29 mouse cellular contexts compared by ENCODE assay signal in genomic region chr2:13553966-13554365, GRCm38 (mm10). TPM values are rescaled to one million over a fixed set of nuclear protein-coding genes. Genes with fewer than 3 reads are reported as not detected.
DNase-seq lines count a peak whose midpoint lies in the region; ATAC-seq and TF ChIP-seq lines count a peak whose summit lies in the region.
"Had no signal": no experiment of that assay in that cellular context is flagged by ENCODE, and none has a peak within 500 bp of the region (broad histone marks: within the 10 kb centered on the region; RNA-seq: fewer than 3 reads in every experiment).

No protein-coding gene starts in this region.

- H3K27ac ChIP-seq in kidney, postnatal 0 days = no peak overlapping the region
- H3K27ac ChIP-seq in kidney, adult 2 months (ENCODE audit: insufficient read depth, low read depth, low read length) = no peak overlapping the region
- H3K27ac ChIP-seq: forebrain, embryonic 12.5 days; hindbrain, embryonic 12.5 days; hindbrain, postnatal 0 days; intestine, embryonic 15.5 days; liver, embryonic 14.5 days; lung, embryonic 15.5 days; neural tube, embryonic 15.5 days had no signal

- H3K4me3 ChIP-seq in kidney, postnatal 0 days (replicated peaks; ENCODE audit: low read depth, low read length) = no peak overlapping the region
- no peak overlapping the region for H3K4me3 ChIP-seq in kidney, adult 2 months (ENCODE audit: insufficient read depth, low read depth, low read length)
- no peak overlapping the region for H3K4me3 ChIP-seq in myocyte
- H3K4me3 ChIP-seq: forebrain, embryonic 12.5 days; heart, embryonic 12.5 days; hindbrain, embryonic 12.5 days; intestine, embryonic 15.5 days; lung, embryonic 15.5 days; neural tube, embryonic 15.5 days had no signal

- H3K27me3 ChIP-seq in kidney, postnatal 0 days (ENCODE audit: insufficient read depth, low read length) = no peaks in the 10 kb centered on the region
- H3K27me3 ChIP-seq in kidney, adult 2 months (replicated peaks; ENCODE audit: control insufficient read depth, insufficient read depth, low read length) = no peaks in the 10 kb centered on the region
- no peaks in the 10 kb centered on the region for H3K27me3 ChIP-seq in myocyte (ENCODE audit: control insufficient read depth, insufficient read depth, insufficient read length)
- H3K27me3 ChIP-seq: forebrain, embryonic 12.5 days; heart, embryonic 12.5 days; hindbrain, embryonic 12.5 days; intestine, embryonic 15.5 days; lung, embryonic 15.5 days; neural tube, embryonic 15.5 days had no signal

- TF ChIP-seq CTCF in kidney, postnatal 0 days (IDR thresholded peaks at IDR 0.05; ENCODE audit: low read depth) = no peak
- no peak for TF ChIP-seq CTCF in kidney, adult 2 months (conservative IDR thresholded peaks at IDR 0.05; ENCODE audit: insufficient read depth, insufficient read length, low read depth, low read length)

- no peak overlapping the region for H3ac ChIP-seq in myocyte (ENCODE audit: control insufficient read depth, insufficient read length)

- no peaks in the 10 kb centered on the region for H3K4me1 ChIP-seq in kidney, postnatal 0 days (replicated peaks; ENCODE audit: insufficient read depth, low read length)
- no peaks in the 10 kb centered on the region for H3K4me1 ChIP-seq in kidney, adult 2 months (ENCODE audit: control insufficient read depth, insufficient read depth, low read length)
- H3K4me1 ChIP-seq: hindbrain, embryonic 12.5 days; neural tube, embryonic 15.5 days had no signal

- no peaks in the 10 kb centered on the region for H3K9me3 ChIP-seq in kidney, postnatal 0 days (replicated peaks; ENCODE audit: low read length)
- H3K9me3 ChIP-seq: forebrain, embryonic 12.5 days; G1E; heart, embryonic 12.5 days; hindbrain, embryonic 12.5 days; intestine, embryonic 15.5 days; lung, embryonic 15.5 days; neural tube, embryonic 15.5 days had no signal

- intact Hi-C loops in gastrocnemius, postnatal 14 days (cut with DNase I; ENCODE audit: low total_unique reads) = no loop called here

- WGBS in kidney, postnatal 0 days = 53% methylated on average over 2 of the region's 2 CpGs
- WGBS in kidney, adult 2 months = 62% methylated on average over 2 of the region's 2 CpGs

- no peaks in the 10 kb centered on the region for H3K79me2 ChIP-seq in myocyte (ENCODE audit: control insufficient read depth, insufficient read depth)

- no peak overlapping the region for H3K9ac ChIP-seq in kidney, postnatal 0 days (ENCODE audit: low read depth, low read length)
- H3K9ac ChIP-seq: forebrain, embryonic 12.5 days; forebrain, postnatal 0 days; heart, embryonic 12.5 days; hindbrain, embryonic 12.5 days; intestine, embryonic 15.5 days; liver, embryonic 14.5 days; lung, embryonic 15.5 days; neural tube, embryonic 15.5 days had no signal

- H3K4me2 ChIP-seq in kidney, postnatal 0 days (ENCODE audit: low read length) = no peak overlapping the region
- H3K4me2 ChIP-seq in myocyte (ENCODE audit: low read depth) = peak overlapping the region; percentile 70
- H3K4me2 ChIP-seq: forebrain, embryonic 12.5 days; heart, embryonic 12.5 days; hindbrain, embryonic 12.5 days; intestine, embryonic 15.5 days; lung, embryonic 15.5 days; neural tube, embryonic 15.5 days had no signal

- no peak for TF ChIP-seq POLR2A in kidney, adult 2 months (IDR thresholded peaks at IDR 0.05; ENCODE audit: low read depth, low read length)
- no peak for TF ChIP-seq POLR2A in myocyte (IDR thresholded peaks at IDR 0.05; ENCODE audit: insufficient read length, low read depth)

- ATAC-seq in kidney, postnatal 0 days (replicated peaks; ENCODE audit: low FRiP score, low read depth) = no peak
- ATAC-seq: forebrain, postnatal 0 days; hindbrain, postnatal 0 days; intestine, embryonic 15.5 days had no signal

- no peaks in the 10 kb centered on the region for H3K36me3 ChIP-seq in kidney, postnatal 0 days (ENCODE audit: insufficient read depth, low read length)
- no peaks in the 10 kb centered on the region for H3K36me3 ChIP-seq in kidney, adult 2 months (ENCODE audit: control insufficient read depth, insufficient read depth, low read length)
- no peaks in the 10 kb centered on the region for H3K36me3 ChIP-seq in myocyte (ENCODE audit: control insufficient read depth, insufficient read depth)
- H3K36me3 ChIP-seq: forebrain, embryonic 12.5 days; G1E; heart, embryonic 12.5 days; hindbrain, embryonic 12.5 days; intestine, embryonic 15.5 days; lung, embryonic 15.5 days; neural tube, embryonic 15.5 days had no signal

- peak; percentile 40 for DNase-seq in kidney, postnatal 0 days (ENCODE audit: low spot score)
- no peak for DNase-seq in kidney, adult 2 months
- DNase-seq in 3T3-L1 (ENCODE audit: low read depth, low spot score) = peak; percentile 73
- DNase-seq in NIH3T3 (ENCODE audit: low read depth) = peak; percentile 36
- no peak for DNase-seq in gastrocnemius, postnatal 14 days
- DNase-seq: adrenal gland, postnatal 25 days; cerebellum, adult 11-12 months; cerebellum, adult 9-11 months; forebrain, postnatal 0 days; gastrocnemius, postnatal 25 days; heart, adult 11 months; heart, postnatal 36 days; kidney, adult 8-10 months; kidney, postnatal 14 days; layer of hippocampus, adult 9-11 months; liver; midbrain, embryonic 14.5 days; retina, postnatal 1 day; right cerebral cortex, postnatal 14 days had no signal

TF ChIP-seq in myocyte, 11 proteins besides CTCF, POLR2A, EP300 and RAD21:
- TF ChIP-seq USF1 (IDR thresholded peaks at IDR 0.05; ENCODE audit: low read depth) (no peak), MYOD1 (IDR thresholded peaks at IDR 0.05; ENCODE audit: control insufficient read depth in 1 of 3, insufficient read length in 2 of 3, low read depth in 2 of 3) (no peak), MYOG (IDR thresholded peaks at IDR 0.05; ENCODE audit: control insufficient read depth in 1 of 3, insufficient read depth in 1 of 3, insufficient read length in 2 of 3, low read depth in 2 of 3) (no peak), TCF12 (IDR thresholded peaks at IDR 0.05; ENCODE audit: insufficient read depth, poor library complexity, severe bottlenecking) (no peak), TCF3 (IDR thresholded peaks at IDR 0.05; ENCODE audit: insufficient read length, low read depth) (no peak), MAX (IDR thresholded peaks at IDR 0.05; ENCODE audit: low read depth) (no peak), REST (IDR thresholded peaks at IDR 0.05; ENCODE audit: insufficient read depth, insufficient read length) (no peak), CEBPB (IDR thresholded peaks at IDR 0.05; ENCODE audit: insufficient read depth, poor library complexity, severe bottlenecking) (no peak), E2F4 (IDR thresholded peaks at IDR 0.05; ENCODE audit: insufficient read depth) (no peak), SRF (IDR thresholded peaks at IDR 0.05; ENCODE audit: control insufficient read depth, insufficient read length, low read depth) (no peak), POLR2AphosphoS2 (IDR thresholded peaks at IDR 0.05; ENCODE audit: insufficient read length, low read depth) (no peak)

RNA-seq across cellular contexts. Expression of gene Trdmt1, which starts 9.5 kb away (rescaled TPM):
- polyA plus RNA-seq in kidney, postnatal 0 days (2015; fragmentation: Nextera tagmentation; extraction: Ambion mirVana) = 12.6 and 14.0 TPM in 2 replicates
- 3.4 and 5.5 TPM in 2 replicates for polyA plus RNA-seq in kidney, adult 2 months (2012; rRNA removed)
- polyA plus RNA-seq in myocyte (2012; fragmentation: generic; extraction: Trizol) = 2.2 TPM
- total RNA-seq in gastrocnemius, postnatal 14 days (2021) = 1 to 10 TPM; 3.7 to 3.9 TPM

RNA-seq across cellular contexts. Expression of gene Vim, which starts 19.8 kb away (rescaled TPM):
- polyA plus RNA-seq in kidney, postnatal 0 days (2015; fragmentation: Nextera tagmentation; extraction: Ambion mirVana) = 414 and 447 TPM in 2 replicates
- polyA plus RNA-seq in kidney, adult 2 months (2012; rRNA removed) = 194 and 211 TPM in 2 replicates
- 3,783 TPM for polyA plus RNA-seq in myocyte (2012; fragmentation: generic; extraction: Trizol)
- total RNA-seq in gastrocnemius, postnatal 14 days (2021) = 100 to 1,000 TPM; 423 to 456 TPM

Comparison
In these comparisons a context has a peak if more than half of its experiments do, and no peak if none do; other contexts are left out.
1. DNase-seq: peak in kidney, postnatal 0 days (single experiment), 3T3-L1 (single experiment) and NIH3T3 (single experiment); none in kidney, adult 2 months (single experiment) and gastrocnemius, postnatal 14 days (single experiment).